Mouse (Mus musculus): ENCODE measurements around the gene Dbt.

- TF ChIP-seq POLR2A (IDR thresholded peaks at IDR 0.05; ENCODE audit: extremely low read depth, insufficient read depth, low read length) (no peak), CTCF (IDR thresholded peaks at IDR 0.05; ENCODE audit: extremely low read depth, insufficient read depth, low read length) (no peak)
Observed at GRCm38 (mm10) chr3:116582201-116582600, 69.3 kb downstream of the Dbt start.
